Mouse (Mus musculus) embryonic facial prominence, embryonic 15.5 days (tissue): ENCODE measurements around the gene Uvrag. TPM values are rescaled to one million over a fixed set of nuclear protein-coding genes. Genes with fewer than 3 reads are reported as not detected.

Source experiments
- ATAC-seq: fragments of 200-750 bp; cut with Nextera tagmentation; 2 replicates; pipeline ENCODE4 v1.8.0; 2017; ENCODE audit warnings: low read depth, moderate TSS enrichment; ENCODE audit not compliant: insufficient number of reproducible peaks, low FRiP score, low TSS enrichment
- H3K27ac ChIP-seq: fragments of 300-500 bp; sonication (generic); replicated peaks from 2 replicates; pipeline ENCODE4 v1.5.1; 2015; ENCODE audit warnings: mild to moderate bottlenecking, inconsistent platforms
- H3K27me3 ChIP-seq: fragments of 300-500 bp; sonication (generic); 2 replicates; pipeline ENCODE4 v1.6.1; 2015; ENCODE audit warnings: inconsistent platforms
- H3K36me3 ChIP-seq: fragments of 300-500 bp; sonication (generic); 2 replicates; pipeline ENCODE4 v1.6.1; 2015; ENCODE audit warnings: mild to moderate bottlenecking, inconsistent platforms
- H3K4me1 ChIP-seq: fragments of 300-500 bp; sonication (generic); 2 replicates; pipeline ENCODE4 v1.6.1; 2015; ENCODE audit warnings: inconsistent platforms
- H3K4me2 ChIP-seq: fragments of 300-500 bp; sonication (generic); replicated peaks from 2 replicates; pipeline ENCODE4 v1.6.1; 2015; ENCODE audit warnings: mild to moderate bottlenecking, inconsistent platforms
- H3K4me3 ChIP-seq: fragments of 300-500 bp; sonication (generic); replicated peaks from 2 replicates; pipeline ENCODE4 v1.5.1; 2015; ENCODE audit warnings: mild to moderate bottlenecking, inconsistent platforms
- H3K9ac ChIP-seq: fragments of 300-500 bp; sonication (generic); 2 replicates; pipeline ENCODE4 v1.6.1; 2015; ENCODE audit warnings: inconsistent platforms
- H3K9me3 ChIP-seq: fragments of 300-500 bp; sonication (generic); replicated peaks from 2 replicates; pipeline ENCODE4 v1.6.1; 2016; ENCODE audit warnings: inconsistent platforms
- WGBS: fragments of 180-500 bp; shearing (Covaris S2); methylation state at CpG from one replicate; pipeline ENCODE4 v1.1.7; 2015; 5-methylcytosine and 5-hydroxymethylcytosine counted together
- polyA plus RNA-seq: library from polyadenylated mRNA; unstranded; fragments of >200 nt; fragmentation: Nextera tagmentation; extraction: Ambion mirVana; gene quantifications from 2 replicates; pipeline ENCODE4 v1.2.1, GENCODE M21; 2015

Uvrag gene
- polyA plus RNA-seq, 1 experiment from 2014 or later: 18.9 TPM

- ATAC-seq: no peak
- 78% methylated on average over 8 of the region's 8 CpGs for WGBS
- 0 out of 2 replicates have a peak overlapping the region, but pooled peaks have one; percentile 34 for H3K27ac ChIP-seq
- no peaks in the 10 kb centered on the region for H3K36me3 ChIP-seq
- H3K27me3 ChIP-seq: no peaks in the 10 kb centered on the region
- H3K4me3 ChIP-seq: no peak overlapping the region
- no peak overlapping the region for H3K4me2 ChIP-seq
- H3K9ac ChIP-seq: no peak overlapping the region
- peaks cover 10% of the 10 kb centered on the region for H3K4me1 ChIP-seq
- H3K9me3 ChIP-seq: no peaks in the 10 kb centered on the region
Measured at GRCm38 (mm10) chr7:99039912-99040311, 101.0 kb downstream of the Uvrag start.

DNA sequence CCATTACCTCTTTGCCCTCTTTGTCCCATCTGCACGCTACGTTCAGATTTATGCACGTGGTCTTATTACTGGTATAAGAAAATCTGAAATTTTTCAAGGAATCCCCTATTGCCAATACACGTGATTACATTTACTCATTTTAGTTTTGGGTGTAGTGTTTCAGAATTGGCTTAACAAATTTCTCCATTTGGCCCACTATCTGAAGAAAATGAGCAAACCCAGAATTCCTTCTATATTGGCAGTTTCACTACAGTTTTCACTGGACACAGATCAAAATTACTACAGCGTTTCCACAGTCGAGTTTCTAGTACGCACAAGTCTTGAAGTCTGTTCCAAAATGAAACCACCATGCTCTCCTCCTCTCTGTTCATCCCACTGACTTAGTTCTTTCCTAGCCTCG is 104.7 kb downstream of the Uvrag start:
- ATAC-seq: no peak
- no peaks in the 10 kb centered on the region for H3K9me3 ChIP-seq
- no peak overlapping the region; the same call in 1 of the 2 replicates for H3K27ac ChIP-seq
- WGBS: 64% methylated on average over 8 of the region's 8 CpGs
- no peak overlapping the region for H3K4me3 ChIP-seq
- peaks cover 21% of the 10 kb centered on the region for H3K4me1 ChIP-seq
- H3K36me3 ChIP-seq: no peaks in the 10 kb centered on the region
- no peak overlapping the region for H3K9ac ChIP-seq
- no peak overlapping the region for H3K4me2 ChIP-seq
- H3K27me3 ChIP-seq: no peaks in the 10 kb centered on the region

DNA sequence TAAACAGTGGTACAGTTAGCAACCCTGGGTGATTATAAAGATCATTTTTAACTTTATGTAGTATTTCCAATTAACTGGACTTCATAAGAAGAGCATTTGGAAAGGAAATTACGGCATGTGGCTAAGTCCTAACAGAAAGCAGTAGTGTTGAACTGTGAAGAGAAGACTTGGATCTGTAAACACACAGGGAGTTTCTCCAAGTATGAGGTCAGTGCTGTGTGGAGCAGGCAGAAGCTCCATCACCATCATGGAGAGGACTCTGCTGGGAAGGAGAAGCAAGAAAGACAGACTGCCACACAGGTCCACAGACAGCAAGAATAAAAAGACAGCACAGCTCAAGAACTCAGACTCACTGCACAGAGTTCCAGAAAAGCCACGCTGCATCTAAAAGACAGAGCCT is 106.0 kb downstream of the Uvrag start:
- no peak overlapping the region for H3K4me2 ChIP-seq
- 81% methylated on average over 2 of the region's 2 CpGs for WGBS

DNA sequence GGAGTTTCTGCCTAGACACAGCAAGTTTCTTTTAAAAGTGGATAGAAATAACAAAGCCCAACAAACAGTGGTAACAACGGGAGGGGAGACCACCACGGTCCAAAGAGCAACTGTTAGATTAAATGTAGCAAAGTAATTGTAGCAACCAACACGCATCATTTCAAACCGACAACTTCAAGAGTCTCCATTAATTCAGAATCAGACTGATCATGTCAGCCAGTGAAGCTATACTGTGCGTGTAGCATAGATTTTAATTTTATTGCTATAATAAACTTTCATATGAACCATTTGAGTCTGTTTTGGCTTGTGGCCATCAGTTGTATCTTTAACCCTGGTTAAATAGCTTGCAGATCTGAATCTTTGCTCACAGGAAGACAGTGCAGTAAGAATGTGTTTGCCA is 107.1 kb downstream of the Uvrag start:
- H3K9me3 ChIP-seq: no peaks in the 10 kb centered on the region
- H3K4me1 ChIP-seq: peaks cover 23% of the 10 kb centered on the region
- H3K9ac ChIP-seq: no peak overlapping the region
- H3K4me3 ChIP-seq: no peak overlapping the region
- WGBS: 74% methylated on average over 5 of the region's 5 CpGs
- H3K27ac ChIP-seq: 0 out of 2 replicates have a peak overlapping the region, but pooled peaks have one; percentile 36
- no peak for ATAC-seq
- no peak overlapping the region for H3K4me2 ChIP-seq
- H3K27me3 ChIP-seq: no peaks in the 10 kb centered on the region
- no peaks in the 10 kb centered on the region for H3K36me3 ChIP-seq

More for the DNA sequence above, 106.0 kb downstream of the Uvrag start:
- Histone ChIP-seq H3K27ac (0 out of 2 replicates have a peak overlapping the region, but pooled peaks have one; percentile 2), H3K9ac (no peak overlapping the region), H3K9me3 (no peaks in the 10 kb centered on the region), H3K4me1 (peaks cover 19% of the 10 kb centered on the region), H3K36me3 (no peaks in the 10 kb centered on the region), H3K27me3 (no peaks in the 10 kb centered on the region), H3K4me3 (no peak overlapping the region)
- no peak for ATAC-seq

DNA sequence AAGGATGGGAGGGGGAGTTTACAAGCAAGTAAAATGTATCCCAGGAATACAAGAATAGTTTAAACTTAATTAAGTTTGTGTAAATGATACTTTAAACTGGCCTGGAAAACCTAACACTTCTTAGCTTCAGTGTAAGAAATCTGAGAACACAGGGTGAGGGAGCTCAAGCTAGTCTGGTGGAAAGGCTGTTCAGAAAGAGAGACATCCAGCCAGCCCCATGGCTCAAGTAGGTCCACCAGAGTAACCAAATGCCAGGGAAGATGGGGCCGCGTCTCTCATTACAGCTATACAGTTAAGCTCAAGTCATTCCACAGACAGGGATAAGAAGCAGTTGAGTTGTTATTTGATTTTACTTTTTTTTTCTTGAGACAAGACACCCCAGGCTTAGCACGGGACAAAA is 107.6 kb downstream of the Uvrag start:
- H3K27me3 ChIP-seq: no peaks in the 10 kb centered on the region
- H3K4me3 ChIP-seq: no peak overlapping the region
- H3K4me2 ChIP-seq: no peak overlapping the region
- 85% methylated on average over 3 of the region's 3 CpGs for WGBS
- H3K9ac ChIP-seq: no peak overlapping the region
- no peaks in the 10 kb centered on the region for H3K36me3 ChIP-seq
- no peaks in the 10 kb centered on the region for H3K9me3 ChIP-seq
- H3K27ac ChIP-seq: no peak overlapping the region
- peaks cover 26% of the 10 kb centered on the region for H3K4me1 ChIP-seq
- ATAC-seq: no peak

DNA sequence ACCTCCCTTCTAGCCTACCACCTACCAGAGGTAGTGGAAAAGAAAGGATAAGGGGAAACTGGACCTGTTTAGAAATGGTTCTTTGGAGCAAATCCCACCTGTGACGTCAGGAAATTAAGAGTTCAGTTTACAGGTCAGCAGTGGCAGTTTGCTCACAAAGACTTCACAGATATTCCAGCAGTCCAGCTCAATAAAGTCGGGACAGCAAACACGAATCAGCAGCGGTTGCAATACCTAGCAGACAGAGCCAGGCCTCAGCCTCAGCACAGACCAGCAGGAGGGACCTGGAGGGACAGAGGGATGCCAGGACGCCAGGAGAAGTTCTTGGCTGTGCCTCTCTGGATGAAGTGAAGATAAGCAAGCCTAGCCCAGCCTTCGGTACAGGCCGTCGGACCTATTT is 108.9 kb downstream of the Uvrag start:
- H3K36me3 ChIP-seq: no peaks in the 10 kb centered on the region
- H3K4me3 ChIP-seq: no peak overlapping the region
- H3K27me3 ChIP-seq: no peaks in the 10 kb centered on the region
- 89% methylated on average over 8 of the region's 8 CpGs for WGBS
- peaks cover 31% of the 10 kb centered on the region for H3K4me1 ChIP-seq
- no peak overlapping the region for H3K27ac ChIP-seq
- no peak overlapping the region for H3K9ac ChIP-seq
- no peaks in the 10 kb centered on the region for H3K9me3 ChIP-seq
- no peak for ATAC-seq
- H3K4me2 ChIP-seq: no peak overlapping the region

DNA sequence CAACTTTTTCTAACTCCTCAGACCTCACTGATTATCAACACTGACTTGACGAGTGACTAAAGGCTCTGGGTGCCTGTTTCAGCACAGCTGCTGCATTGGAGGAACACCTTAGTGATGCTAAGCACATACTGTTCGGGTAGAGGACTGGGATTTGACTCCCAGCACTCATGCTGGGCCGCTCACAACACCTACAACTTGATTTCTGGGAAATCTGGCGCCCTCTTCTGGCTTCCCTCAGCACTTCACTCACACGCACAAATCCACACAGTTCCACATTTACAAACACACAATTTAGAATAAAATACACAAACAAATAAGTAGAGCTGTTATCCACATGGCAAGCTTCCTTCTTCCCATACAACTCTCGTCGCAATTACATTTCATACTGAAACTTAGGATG is 112.8 kb downstream of the Uvrag start:
- Histone ChIP-seq H3K36me3 (no peaks in the 10 kb centered on the region), H3K27ac (no peak overlapping the region), H3K9me3 (no peaks in the 10 kb centered on the region), H3K4me3 (no peak overlapping the region), H3K27me3 (no peaks in the 10 kb centered on the region), H3K4me1 (peaks cover 19% of the 10 kb centered on the region; the same call in 1 of the 2 replicates), H3K4me2 (no peak overlapping the region), H3K9ac (no peak overlapping the region)
- WGBS: 88% methylated on average over 7 of the region's 7 CpGs
- no peak for ATAC-seq

GRCm38 (mm10) chr7:99027185-99027584 is 113.8 kb downstream of the Uvrag start:
- no peak for ATAC-seq
- no peak overlapping the region for H3K4me2 ChIP-seq

DNA sequence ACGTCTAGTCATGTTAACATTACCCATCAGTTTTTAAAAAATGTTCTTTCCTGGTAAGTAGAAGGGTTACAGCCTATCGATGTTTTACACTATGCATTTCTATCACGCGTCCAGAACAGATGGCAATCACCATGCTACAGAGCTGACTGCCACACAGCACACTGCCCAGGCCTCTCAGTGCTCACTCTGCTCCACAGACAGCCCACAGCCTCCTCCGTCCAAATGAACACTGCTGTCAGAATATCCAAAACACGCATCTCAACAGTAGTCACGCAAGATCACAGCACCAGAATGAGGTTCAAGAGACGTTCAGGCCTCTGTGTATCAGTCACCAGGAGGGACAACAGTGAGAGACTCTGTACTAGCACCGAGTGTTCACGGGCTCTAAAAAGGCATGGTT is 115.0 kb downstream of the Uvrag start:
- 87% methylated on average over 10 of the region's 10 CpGs for WGBS
- no peaks in the 10 kb centered on the region for H3K9me3 ChIP-seq
- H3K4me1 ChIP-seq: peaks cover 20% of the 10 kb centered on the region; the same call in 1 of the 2 replicates
- no peak for ATAC-seq
- H3K36me3 ChIP-seq: no peaks in the 10 kb centered on the region
- H3K27me3 ChIP-seq: no peaks in the 10 kb centered on the region
- H3K4me2 ChIP-seq: no peak overlapping the region
- no peak overlapping the region for H3K9ac ChIP-seq
- no peak overlapping the region for H3K4me3 ChIP-seq
- H3K27ac ChIP-seq: no peak overlapping the region

More at GRCm38 (mm10) chr7:99027185-99027584, 113.8 kb downstream of the Uvrag start:
- peaks cover 19% of the 10 kb centered on the region; the same call in 1 of the 2 replicates for H3K4me1 ChIP-seq
- no peaks in the 10 kb centered on the region for H3K36me3 ChIP-seq
- H3K27ac ChIP-seq: peak overlapping the region; percentile 51; the same call in 1 of the 2 replicates
- no peak overlapping the region for H3K9ac ChIP-seq
- no peak overlapping the region for H3K4me3 ChIP-seq
- WGBS: 55% methylated on average over 5 of the region's 5 CpGs
- H3K27me3 ChIP-seq: no peaks in the 10 kb centered on the region
- H3K9me3 ChIP-seq: no peaks in the 10 kb centered on the region

DNA sequence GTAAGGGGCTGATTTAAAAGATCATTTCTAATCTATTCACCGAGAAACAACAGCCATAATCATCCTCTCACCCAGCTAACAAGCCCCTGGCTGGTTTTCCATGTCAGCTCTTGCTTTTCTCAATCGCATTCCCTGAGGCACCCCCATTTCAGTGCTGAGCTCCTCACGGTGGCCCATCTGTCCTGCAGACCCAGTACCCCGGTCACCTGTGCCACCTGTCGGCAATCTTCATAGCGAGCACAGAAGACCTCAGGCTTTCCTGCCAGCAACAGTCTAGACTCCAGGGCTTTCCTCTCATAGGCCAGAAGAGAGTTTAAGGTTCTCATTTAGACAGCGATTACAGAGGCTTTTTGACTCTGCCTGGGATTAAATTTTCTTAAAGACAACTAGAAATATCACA is 115.7 kb downstream of the Uvrag start:
- Histone ChIP-seq H3K4me3 (no peak overlapping the region), H3K9ac (no peak overlapping the region), H3K4me2 (no peak overlapping the region), H3K4me1 (peaks cover 25% of the 10 kb centered on the region; the same call in 1 of the 2 replicates), H3K9me3 (no peaks in the 10 kb centered on the region), H3K27ac (no peak overlapping the region), H3K27me3 (no peaks in the 10 kb centered on the region), H3K36me3 (no peaks in the 10 kb centered on the region)
- 65% methylated on average over 7 of the region's 7 CpGs for WGBS
- ATAC-seq: no peak

DNA sequence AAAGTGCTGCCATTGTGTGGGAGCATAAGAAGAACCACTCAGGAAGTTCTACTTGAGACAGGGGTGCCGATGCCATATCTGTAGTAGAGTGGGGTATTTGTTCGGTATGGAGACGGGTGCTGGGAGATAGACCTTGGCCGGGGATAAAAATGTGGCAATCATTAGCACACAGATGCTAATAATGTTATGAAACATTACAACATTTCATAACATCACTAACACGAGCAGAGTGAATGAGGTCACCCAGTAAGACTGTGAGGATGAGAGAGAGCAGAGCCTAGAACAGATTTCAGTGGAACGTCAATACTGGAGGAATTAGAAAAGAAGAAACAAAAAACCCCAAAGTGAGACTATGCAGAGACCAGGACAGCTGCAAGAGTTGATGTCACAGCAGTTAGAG is 116.2 kb downstream of the Uvrag start:
- WGBS: 69% methylated on average over 6 of the region's 6 CpGs
- H3K27ac ChIP-seq: no peak overlapping the region
- H3K27me3 ChIP-seq: no peaks in the 10 kb centered on the region
- ATAC-seq: no peak
- H3K9ac ChIP-seq: no peak overlapping the region
- H3K36me3 ChIP-seq: no peaks in the 10 kb centered on the region
- H3K4me1 ChIP-seq: peaks cover 29% of the 10 kb centered on the region; the same call in 1 of the 2 replicates
- no peak overlapping the region for H3K4me2 ChIP-seq
- H3K9me3 ChIP-seq: no peaks in the 10 kb centered on the region
- no peak overlapping the region for H3K4me3 ChIP-seq

GRCm38 (mm10) chr7:99023931-99024330 is 117.0 kb downstream of the Uvrag start:
- Histone ChIP-seq H3K27me3 (no peaks in the 10 kb centered on the region), H3K9me3 (no peaks in the 10 kb centered on the region), H3K9ac (no peak overlapping the region), H3K4me2 (no peak overlapping the region), H3K36me3 (no peaks in the 10 kb centered on the region), H3K4me3 (no peak overlapping the region), H3K4me1 (peaks cover 24% of the 10 kb centered on the region; the same call in 1 of the 2 replicates), H3K27ac (no peak overlapping the region)
- ATAC-seq: no peak
- WGBS: 75% methylated on average over 3 of the region's 3 CpGs
